Mouse (Mus musculus) telencephalon, adult 2 months (tissue): Measurements from ENCODE around the gene Cks1b.

Experiments used
- DNase-seq: peaks from one replicate; pipeline ENCODE4 v3.0.0-alpha.2; 2011; ENCODE audit warnings: low read depth, low spot score

Cks1b gene

GRCm38 (mm10) chr3:89382033-89382882 is 35.9 kb downstream of the Cks1b start:
- no peak for DNase-seq

- no peak for DNase-seq
Observed at GRCm38 (mm10) chr3:89381233-89381632, 37.0 kb downstream of the Cks1b start.

- DNase-seq = no peak
Observed at GRCm38 (mm10) chr3:89380711-89381110, 37.5 kb downstream of the Cks1b start.

DNA sequence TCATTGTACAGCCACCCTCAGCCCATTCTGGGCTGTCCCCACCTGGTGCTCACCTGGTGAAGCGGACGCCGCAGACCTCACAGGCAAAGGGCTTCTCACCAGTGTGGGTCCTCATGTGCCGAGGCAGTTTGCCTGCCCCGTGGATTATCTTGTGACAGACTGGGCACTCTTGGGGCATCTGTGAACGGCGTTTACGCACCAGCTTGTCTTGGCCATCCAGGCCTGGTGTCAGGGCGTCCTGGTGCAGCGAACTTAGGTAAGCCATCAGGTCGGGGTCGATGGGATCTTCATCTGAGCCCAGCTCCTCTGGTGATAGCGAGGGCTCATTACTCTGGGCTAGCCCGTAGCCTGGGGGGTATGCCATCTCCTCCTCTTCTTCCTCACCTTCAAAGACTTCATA is 37.9 kb downstream of the Cks1b start:
- DNase-seq = no peak

DNA sequence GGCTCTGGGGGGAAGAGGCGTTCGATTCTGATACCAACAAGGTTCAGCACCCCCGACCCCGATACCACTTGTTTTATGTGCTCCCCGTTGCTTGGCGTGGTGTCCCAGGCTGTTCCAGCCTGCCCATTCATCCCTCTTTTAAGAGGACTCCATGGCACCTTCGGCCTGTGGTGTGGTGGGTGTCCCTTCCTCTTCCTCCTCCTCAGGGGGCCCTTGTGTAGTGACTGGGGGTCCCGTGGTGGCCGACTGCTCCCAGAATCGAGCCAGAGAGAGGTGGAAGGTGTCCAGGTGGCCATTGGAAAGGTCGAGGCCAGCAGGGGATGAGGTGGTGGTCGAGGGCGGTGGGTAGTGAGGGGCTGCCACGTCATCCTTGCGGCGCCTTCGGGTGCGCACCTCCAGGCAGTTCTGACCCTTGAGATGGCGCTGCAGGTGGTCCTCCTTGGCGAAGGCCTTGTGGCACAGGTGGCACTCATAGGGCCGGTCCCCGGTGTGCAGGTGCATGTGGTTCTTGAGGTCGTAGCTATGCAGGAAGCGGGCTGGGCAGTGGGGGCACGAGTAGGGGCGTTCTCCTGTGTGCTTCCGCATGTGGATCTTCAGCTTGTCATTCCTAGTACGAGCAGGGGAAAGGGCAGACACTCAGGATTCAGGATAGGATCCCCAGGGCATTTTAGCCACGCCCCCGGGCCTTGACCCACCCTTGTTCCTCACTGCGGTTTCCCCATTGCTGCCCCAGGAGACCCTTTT is 38.6 kb downstream of the Cks1b start:
- DNase-seq = no peak

GRCm38 (mm10) chr3:89378394-89379067 is 39.7 kb downstream of the Cks1b start:
- DNase-seq = no peak

DNA sequence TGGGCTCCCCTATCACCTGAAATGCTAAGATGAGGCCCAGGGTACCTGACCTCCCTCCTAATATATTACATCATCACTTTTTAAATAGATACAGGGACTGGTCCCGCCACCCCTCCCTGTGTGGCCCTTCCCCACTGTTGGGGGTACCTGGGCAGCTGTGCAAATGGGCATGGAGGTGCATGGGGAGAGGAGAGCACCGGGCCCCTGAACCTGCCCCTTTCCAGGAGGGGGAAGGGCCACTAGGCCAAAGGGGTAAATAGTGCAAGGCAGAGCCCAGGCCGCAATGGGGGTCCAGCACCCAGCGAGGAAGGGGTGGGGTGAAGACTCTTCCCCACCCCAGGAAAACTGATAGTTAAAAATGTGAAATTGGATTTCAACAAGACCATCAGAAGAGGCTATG is 40.4 kb downstream of the Cks1b start:
- no peak for DNase-seq

GRCm38 (mm10) chr3:89373581-89374231 is 44.5 kb downstream of the Cks1b start:
- no peak for DNase-seq

DNA sequence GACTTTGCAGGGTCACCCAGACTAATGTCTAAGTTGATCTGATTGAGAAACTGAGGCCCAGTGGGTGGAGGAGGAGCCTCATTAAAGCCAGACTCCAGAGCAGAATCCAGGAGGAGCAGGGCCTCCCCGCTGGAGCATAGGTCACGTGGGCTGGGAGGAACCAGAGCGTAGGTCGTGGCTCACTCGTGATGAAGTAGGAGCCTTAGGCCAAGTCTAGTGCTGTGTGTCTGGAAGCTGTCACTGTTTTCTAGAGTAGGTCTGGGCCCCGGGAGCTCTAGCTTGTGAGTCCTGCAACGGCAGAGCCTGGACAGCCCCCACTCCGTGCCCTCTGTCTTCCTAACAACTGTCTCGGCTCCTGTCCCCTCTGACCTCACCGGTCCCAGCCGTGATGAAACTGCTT is 50.8 kb downstream of the Cks1b start:
- no peak for DNase-seq

DNA sequence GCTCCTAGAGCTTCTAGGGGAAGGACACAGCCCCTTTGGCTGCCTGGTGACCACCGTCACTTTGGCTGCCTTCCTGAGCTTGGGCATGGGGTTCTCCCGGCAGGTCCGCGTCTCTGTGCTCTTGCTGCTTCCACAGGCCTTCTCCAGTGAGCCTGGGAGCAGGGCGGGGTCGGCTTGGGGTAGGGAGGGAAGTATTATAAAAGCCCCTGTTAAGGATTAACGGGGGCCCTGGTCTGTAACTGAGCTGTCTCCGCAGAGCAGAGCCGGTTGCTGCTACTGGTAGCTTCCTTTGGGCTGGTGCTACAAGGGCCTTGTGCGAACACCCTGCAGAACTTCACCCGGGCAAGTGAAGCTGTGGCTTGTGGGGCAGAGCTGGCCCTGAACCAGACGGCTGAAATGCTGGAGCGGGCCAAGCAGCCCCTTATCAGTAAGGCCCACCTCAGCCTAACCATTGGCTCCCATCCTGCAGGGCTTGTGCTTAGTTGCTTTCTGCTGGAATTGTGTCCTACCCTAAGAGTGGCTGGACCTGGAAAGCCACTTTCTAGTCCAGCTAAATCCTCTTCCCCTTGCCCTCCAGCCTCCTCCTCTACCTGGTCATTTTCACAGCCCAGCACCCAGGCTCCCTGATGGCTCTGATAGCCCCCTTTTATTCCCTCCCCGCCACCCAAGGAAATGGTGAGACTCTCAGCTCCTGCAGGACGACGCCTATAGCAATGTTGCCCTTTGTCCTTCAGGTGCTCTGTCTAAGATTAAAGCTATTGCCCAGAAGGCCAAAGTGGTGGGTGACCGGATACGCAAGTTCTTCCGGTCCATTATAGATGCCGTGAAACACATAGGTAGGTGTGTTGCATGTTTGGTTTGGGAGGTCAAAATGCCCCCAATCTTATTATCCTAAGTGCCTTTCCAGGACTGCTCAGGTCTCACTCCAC is 52.4 kb downstream of the Cks1b start:
- no peak for DNase-seq
